Mouse (Mus musculus) common myeloid progenitor, adult 5-6 weeks (primary cell): Measurements from ENCODE around the gene Limk2. TPM values are rescaled to one million over a fixed set of nuclear protein-coding genes. Genes with fewer than 3 reads are reported as not detected.

ENCODE experiments used
- ATAC-seq: replicated peaks from 2 replicates; pipeline ENCODE4 v1.8.0; 2016; ENCODE audit warnings: low read depth, mild to moderate bottlenecking, moderate TSS enrichment, inconsistent platforms; ENCODE audit not compliant: poor library complexity, severe bottlenecking
- total RNA-seq: library from RNA; stranded (forward); fragments of 200-1000, 187-1606 nt; gene quantifications from 2 replicates; pipeline ENCODE4 v1.2.3, GENCODE M21; 2017

The Limk2 gene
- total RNA-seq, 1 experiment from 2014 or later, result 13.8 TPM

GRCm38 (mm10) chr11:3417795-3418194, 8.8 kb upstream of the Limk2 start:
- ATAC-seq, result no peak

- no peak for ATAC-seq
These were observed 7.4 kb upstream of the Limk2 start for GRCm38 (mm10) chr11:3416399-3416798.

GRCm38 (mm10) chr11:3412111-3412510, 3.1 kb upstream of the Limk2 start:
- no peak for ATAC-seq

- no peak for ATAC-seq
These were observed 625 bp downstream of the Limk2 start for GRCm38 (mm10) chr11:3408131-3408996.

- ATAC-seq, result no peak
These were observed 4.5 kb downstream of the Limk2 start for GRCm38 (mm10) chr11:3404287-3405047.

GRCm38 (mm10) chr11:3403024-3403423, 6.0 kb downstream of the Limk2 start:
- ATAC-seq, result peak; percentile 71

- no peak for ATAC-seq
These were observed 10.7 kb downstream of the Limk2 start for GRCm38 (mm10) chr11:3398318-3398717.

- no peak for ATAC-seq
These were observed 12.4 kb downstream of the Limk2 start for GRCm38 (mm10) chr11:3396562-3396961.

GRCm38 (mm10) chr11:3396091-3396490, 12.9 kb downstream of the Limk2 start:
- ATAC-seq, result no peak

GRCm38 (mm10) chr11:3394520-3394919, 14.5 kb downstream of the Limk2 start:
- no peak for ATAC-seq

- no peak for ATAC-seq
These were observed 16.5 kb downstream of the Limk2 start for GRCm38 (mm10) chr11:3392526-3392925.

GRCm38 (mm10) chr11:3390789-3391188, 18.2 kb downstream of the Limk2 start:
- no peak for ATAC-seq

GRCm38 (mm10) chr11:3389996-3390395, 19.0 kb downstream of the Limk2 start:
- ATAC-seq, result no peak

GRCm38 (mm10) chr11:3387482-3388196, 21.4 kb downstream of the Limk2 start:
- ATAC-seq, result no peak

- peak; percentile 98 for ATAC-seq
These were observed 22.0 kb downstream of the Limk2 start for GRCm38 (mm10) chr11:3386941-3387368.

GRCm38 (mm10) chr11:3382602-3383594, 26.1 kb downstream of the Limk2 start:
- no peak for ATAC-seq

GRCm38 (mm10) chr11:3381148-3381814, 27.7 kb downstream of the Limk2 start:
- no peak for ATAC-seq

GRCm38 (mm10) chr11:3379427-3379826, 29.6 kb downstream of the Limk2 start:
- peak; percentile 94 for ATAC-seq

GRCm38 (mm10) chr11:3374741-3375140, 34.2 kb downstream of the Limk2 start:
- no peak for ATAC-seq
